Mouse (Mus musculus) gonadal fat pad, adult 2 months (tissue): ENCODE results near the gene Kyat1. TPM values are rescaled to one million over a fixed set of nuclear protein-coding genes. Genes with fewer than 3 reads are reported as not detected.
"Not testable (repeated sequence)": the region's sequence is repeated elsewhere in the genome, so short reads cannot be mapped to it uniquely, and the experiment has no call there.

ENCODE experiments used
- DNase-seq: peaks from one replicate; pipeline ENCODE4 v3.0.0-alpha.2; 2012; ENCODE audit warnings: low read depth
- polyA plus RNA-seq: library from polyadenylated mRNA; depleted of rRNA; stranded (reverse); fragments of >200 nt; gene quantifications from 2 replicates; pipeline ENCODE4 v1.2.3, GENCODE M21; 2012; rRNA removed

Gene Kyat1
- polyA plus RNA-seq, 1 experiment = 87.2 TPM

DNA sequence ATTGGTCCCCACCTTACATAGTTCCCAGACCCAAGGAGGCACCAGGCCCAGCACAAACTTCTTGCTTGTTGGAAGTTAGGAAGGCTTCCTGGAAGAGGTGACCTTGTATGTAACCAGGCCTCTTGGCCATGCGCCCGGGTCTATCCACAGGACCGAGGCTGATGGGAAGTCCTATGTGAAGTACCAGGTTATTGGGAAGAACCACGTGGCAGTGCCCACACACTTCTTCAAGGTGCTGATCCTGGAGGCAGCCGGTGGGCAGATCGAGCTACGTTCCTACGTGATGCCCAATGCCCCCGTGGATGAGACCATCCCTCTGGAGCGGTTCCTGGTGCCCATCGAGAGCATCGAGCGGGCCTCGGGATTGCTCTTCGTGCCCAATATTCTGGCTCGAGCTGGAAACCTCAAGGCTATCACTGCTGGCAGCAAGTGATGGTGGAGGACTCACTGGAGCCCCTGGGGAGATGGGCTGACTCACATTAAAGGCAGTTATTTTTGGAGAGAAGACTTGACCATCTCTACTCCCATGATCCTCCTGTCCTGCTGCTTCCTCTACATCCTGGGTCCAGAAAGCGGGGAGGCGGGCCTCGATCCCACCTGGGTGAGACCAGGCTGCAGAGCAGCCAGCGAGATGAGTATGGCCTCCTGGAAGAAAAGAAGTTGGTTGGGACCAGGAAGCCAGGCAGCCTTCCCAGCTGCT lies 32.0 kb downstream of the Kyat1 start:
- DNase-seq = no peak

DNA sequence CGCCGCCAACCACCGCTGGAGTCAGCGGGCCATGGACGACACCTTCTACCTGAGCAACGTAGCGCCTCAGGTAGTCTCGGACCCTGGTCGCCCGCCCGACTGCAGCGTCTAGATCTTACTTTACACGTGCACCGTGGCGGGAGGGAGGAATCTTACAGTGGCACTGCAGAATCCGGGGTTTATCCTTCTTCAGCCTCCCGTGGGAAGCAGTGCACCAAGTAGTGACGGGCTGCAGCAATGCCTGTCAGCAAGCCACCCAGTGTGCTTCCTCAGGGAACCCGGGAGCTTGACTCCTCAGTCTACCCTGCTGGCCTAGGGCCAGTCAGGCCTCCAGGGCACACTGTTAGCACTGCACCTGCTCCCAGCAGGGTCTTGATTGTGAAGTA lies 33.7 kb downstream of the Kyat1 start:
- no peak for DNase-seq

- no peak for DNase-seq
These were observed 34.2 kb downstream of the Kyat1 start, which contains the start of gene Endog for GRCm38 (mm10) chr2:30171371-30171996. Gene Endog, plus strand, starts transcription at chr2:30171493.

- DNase-seq = no peak
These were observed 39.0 kb downstream of the Kyat1 start for GRCm38 (mm10) chr2:30166677-30167076.

DNA sequence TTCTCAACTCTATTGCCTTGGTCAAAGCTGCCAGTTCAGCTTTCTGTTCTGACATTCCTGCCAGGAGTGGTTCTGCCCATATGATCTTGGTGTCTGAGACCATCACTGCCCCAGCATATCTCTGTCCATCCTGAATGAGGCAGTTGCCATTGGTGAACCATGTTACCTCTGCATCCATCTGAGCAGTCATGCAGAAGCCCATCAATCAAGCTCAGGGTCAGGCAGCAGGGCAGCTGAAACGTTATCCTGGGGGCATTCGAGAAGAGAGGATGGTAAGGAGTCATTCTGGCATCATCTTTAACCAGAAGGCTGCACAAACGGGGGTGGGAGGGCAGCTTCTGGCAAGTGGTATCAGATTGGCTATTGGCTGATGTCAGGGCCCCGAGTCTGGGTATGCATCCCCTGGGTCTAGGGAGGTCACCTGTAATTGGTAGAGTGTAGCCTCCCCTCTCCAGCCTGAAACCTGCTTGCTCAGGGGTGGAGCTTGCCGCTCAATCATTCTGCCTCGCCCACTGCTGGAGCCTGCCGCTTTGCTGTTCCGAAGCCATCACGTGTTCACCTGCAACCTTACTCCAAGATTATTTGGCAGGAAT lies 41.2 kb downstream of the Kyat1 start:
- no peak for DNase-seq

GRCm38 (mm10) chr2:30161809-30162208 lies 43.8 kb downstream of the Kyat1 start:
- DNase-seq = no peak

DNA sequence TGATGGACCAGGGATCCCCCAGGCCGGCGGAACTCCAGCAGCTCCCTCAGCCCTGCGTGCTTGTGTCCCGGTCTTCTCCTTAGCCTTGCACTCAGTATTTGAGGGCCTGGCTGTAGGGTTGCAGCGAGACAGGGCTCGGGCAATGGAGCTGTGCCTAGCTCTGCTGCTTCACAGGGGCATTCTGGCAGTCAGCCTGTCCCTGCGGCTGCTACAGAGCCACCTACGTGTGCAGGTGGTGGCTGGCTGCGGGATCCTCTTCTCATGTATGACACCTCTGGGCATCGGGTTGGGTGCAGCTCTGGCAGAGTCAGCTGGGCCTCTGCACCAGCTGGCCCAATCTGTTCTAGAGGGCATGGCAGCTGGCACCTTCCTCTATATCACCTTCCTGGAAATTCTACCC lies 45.8 kb downstream of the Kyat1 start:
- not testable (repeated sequence) for DNase-seq

GRCm38 (mm10) chr2:30152616-30153015 lies 53.0 kb downstream of the Kyat1 start:
- DNase-seq = no peak

- no peak for DNase-seq
These were observed 53.8 kb downstream of the Kyat1 start for GRCm38 (mm10) chr2:30151840-30152239.

DNA sequence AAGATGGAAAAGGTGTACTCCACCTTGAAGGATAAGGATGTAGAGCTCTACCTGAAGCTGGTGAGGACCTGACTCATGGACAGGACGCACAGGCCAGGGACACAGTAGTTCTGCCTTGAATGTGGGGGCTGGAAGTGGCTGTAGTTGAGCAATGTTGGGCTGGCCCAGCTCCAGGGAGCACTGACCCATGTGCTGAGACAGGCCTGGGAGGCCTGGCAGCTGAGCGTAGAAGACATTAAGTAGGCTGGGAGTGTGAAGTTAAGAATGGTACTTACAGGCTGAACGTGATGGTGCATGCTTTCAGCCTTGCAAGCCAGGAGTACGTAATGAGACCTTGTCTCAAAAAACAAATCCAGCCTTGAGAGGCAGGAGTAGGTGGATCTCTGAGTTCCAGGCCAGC lies 58.2 kb downstream of the Kyat1 start:
- peak; percentile 94 for DNase-seq

GRCm38 (mm10) chr2:30144436-30144835 lies 61.2 kb downstream of the Kyat1 start:
- DNase-seq = no peak

GRCm38 (mm10) chr2:30140021-30140420 lies 65.6 kb downstream of the Kyat1 start:
- not testable (repeated sequence) for DNase-seq

DNA sequence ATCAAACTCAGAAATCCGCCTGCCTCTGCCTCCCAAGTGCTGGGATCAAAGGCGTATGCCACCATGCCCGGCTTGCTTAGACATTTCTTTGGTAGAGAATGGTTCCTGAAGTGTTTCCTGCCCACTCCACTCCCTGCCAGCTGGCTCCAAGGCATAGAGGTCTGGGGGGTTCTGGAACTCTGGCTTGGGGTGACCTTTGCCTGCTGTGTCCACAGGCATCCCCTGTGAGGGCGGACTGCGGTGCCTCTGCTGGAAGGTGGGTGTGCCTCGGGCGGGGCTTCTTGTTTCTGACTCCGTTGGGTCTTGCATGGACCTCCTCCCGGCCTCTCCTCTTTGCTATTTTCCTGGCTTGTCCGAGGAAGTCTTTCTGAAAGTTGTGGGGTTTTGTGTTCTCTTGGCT lies 69.2 kb downstream of the Kyat1 start:
- DNase-seq = no peak

Other genes starting within 250 kb of the Kyat1 start
- gene Sptan1, start 240.3 kb downstream of the Kyat1 start, polyA plus RNA-seq = 150 and 210 TPM in 2 replicates
- 37.6 and 45.3 TPM in 2 replicates for gene Wdr34, start 157.0 kb downstream of the Kyat1 start, polyA plus RNA-seq
- gene Set, start 148.5 kb downstream of the Kyat1 start, polyA plus RNA-seq = 28.5 and 37.2 TPM in 2 replicates
- 9.1 and 12.3 TPM in 2 replicates for gene Pkn3, start 128.2 kb downstream of the Kyat1 start, polyA plus RNA-seq
- gene Zdhhc12, start 112.2 kb downstream of the Kyat1 start, polyA plus RNA-seq = 56.4 and 66.5 TPM in 2 replicates
- 58.1 TPM in 2 replicates for gene Zer1, start 81.3 kb downstream of the Kyat1 start, polyA plus RNA-seq
- 47.7 and 59.5 TPM in 2 replicates for gene Tbc1d13, start 72.1 kb downstream of the Kyat1 start, polyA plus RNA-seq
- 40.8 and 41.5 TPM in 2 replicates for gene Endog, start 34.4 kb downstream of the Kyat1 start, polyA plus RNA-seq
- gene Spout1, start 27.4 kb downstream of the Kyat1 start, polyA plus RNA-seq = 24.3 and 27.3 TPM in 2 replicates
- 28.4 and 29.3 TPM in 2 replicates for gene Lrrc8a, start 31.9 kb upstream of the Kyat1 start, polyA plus RNA-seq
- gene Gm28035, start 34.7 kb upstream of the Kyat1 start, polyA plus RNA-seq = 9.6 and 11.8 TPM in 2 replicates
- gene Phyhd1, start 60.4 kb upstream of the Kyat1 start, polyA plus RNA-seq = 51.9 and 62.7 TPM in 2 replicates
- not detected in 2 replicates for gene Gm28038, start 75.2 kb upstream of the Kyat1 start, polyA plus RNA-seq
- 48.2 and 83.0 TPM in 2 replicates for gene Dolk, start 80.5 kb upstream of the Kyat1 start, polyA plus RNA-seq
- gene Nup188, start 80.5 kb upstream of the Kyat1 start, polyA plus RNA-seq = 28.9 and 30.4 TPM in 2 replicates
- gene Sh3glb2, start 153.5 kb upstream of the Kyat1 start, polyA plus RNA-seq = 284 and 342 TPM in 2 replicates
- 49.5 and 66.9 TPM in 2 replicates for gene Miga2, start 158.4 kb upstream of the Kyat1 start, polyA plus RNA-seq
- gene Dolpp1, start 186.4 kb upstream of the Kyat1 start, polyA plus RNA-seq = 42.7 and 51.6 TPM in 2 replicates
- 112 and 133 TPM in 2 replicates for gene Crat, start 210.0 kb upstream of the Kyat1 start, polyA plus RNA-seq
- gene Ptpa, start 210.2 kb upstream of the Kyat1 start, polyA plus RNA-seq = 176 and 210 TPM in 2 replicates